Mouse (Mus musculus) lung, postnatal 0 days (tissue): ENCODE data around the gene Tmem14c.

ENCODE experiments used
- CTCF ChIP-seq: IDR thresholded peaks from 2 replicates; pipeline ENCODE4 v1.5.1; 2016; ENCODE audit warnings: antibody characterized with exemption, mild to moderate bottlenecking
- EP300 ChIP-seq: IDR thresholded peaks from 2 replicates; pipeline ENCODE4 v1.6.1; 2016; ENCODE audit warnings: antibody characterized with exemption, mild to moderate bottlenecking, control low read depth

DNA sequence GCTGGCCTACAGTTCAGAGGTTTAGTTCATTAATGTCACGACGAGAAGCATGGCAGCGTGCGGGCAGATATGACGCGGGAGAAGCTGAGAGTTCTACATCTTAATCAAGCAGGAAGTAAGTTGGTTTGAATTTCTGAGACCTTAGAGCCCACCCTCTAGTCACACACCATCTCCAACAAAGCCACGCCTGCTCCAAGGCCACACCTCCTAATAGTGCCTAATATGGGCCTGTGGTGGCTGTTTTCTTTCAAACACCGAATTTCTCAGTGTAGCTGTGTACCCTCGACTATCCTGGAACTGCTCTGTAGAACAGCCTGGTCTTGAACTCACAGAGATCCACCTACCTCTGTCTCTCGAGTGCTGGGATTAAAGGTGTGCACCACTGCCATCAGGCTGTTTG is 48.5 kb upstream of the Tmem14c start:
- TF ChIP-seq EP300: no peak
- TF ChIP-seq CTCF: no peak
